Mouse (Mus musculus) hindbrain, embryonic 16.5 days (tissue): ENCODE measurements around the gene Ahsg. TPM values are rescaled to one million over a fixed set of nuclear protein-coding genes. Genes with fewer than 3 reads are reported as not detected.

Experiments used
- ATAC-seq: fragments of 200-750 bp; cut with Nextera tagmentation; 2 replicates; pipeline ENCODE4 v1.8.0; 2017; ENCODE audit warnings: moderate TSS enrichment, moderate library complexity
- H3K27ac ChIP-seq: fragments of 300-500 bp; sonication (generic); 2 replicates; pipeline ENCODE4 v1.5.1; 2014; ENCODE audit warnings: low read depth, mild to moderate bottlenecking, control low read depth, low read length, moderate library complexity
- H3K27me3 ChIP-seq: fragments of 300-500 bp; sonication (generic); replicated peaks from 2 replicates; pipeline ENCODE4 v1.6.1; 2014; ENCODE audit warnings: low read length; ENCODE audit not compliant: control insufficient read depth, insufficient read depth
- H3K36me3 ChIP-seq: fragments of 300-500 bp; sonication (generic); 2 replicates; pipeline ENCODE4 v1.6.1; 2014; ENCODE audit warnings: mild to moderate bottlenecking, low read length, moderate library complexity, mixed read lengths; ENCODE audit not compliant: control insufficient read depth, insufficient read depth
- H3K4me1 ChIP-seq: fragments of 300-500 bp; sonication (generic); 2 replicates; pipeline ENCODE4 v1.6.1; 2014; ENCODE audit warnings: low read depth, low read length; ENCODE audit not compliant: control insufficient read depth, insufficient read depth
- H3K4me2 ChIP-seq: fragments of 300-500 bp; sonication (generic); 2 replicates; pipeline ENCODE4 v1.6.1; 2014; ENCODE audit warnings: mild to moderate bottlenecking, low read length, control low read depth, moderate library complexity
- H3K4me3 ChIP-seq: fragments of 300-500 bp; sonication (generic); 2 replicates; pipeline ENCODE4 v1.5.1; 2014; ENCODE audit warnings: mild to moderate bottlenecking, low read length, control low read depth, moderate library complexity
- H3K9ac ChIP-seq: fragments of 300-500 bp; sonication (generic); 2 replicates; pipeline ENCODE4 v1.6.1; 2014; ENCODE audit warnings: low read depth, mild to moderate bottlenecking, control low read depth, low read length, moderate library complexity
- H3K9me3 ChIP-seq: fragments of 300-500 bp; sonication (generic); 2 replicates; pipeline ENCODE4 v1.6.1; 2014; ENCODE audit warnings: mild to moderate bottlenecking, low read length, moderate library complexity; ENCODE audit not compliant: control insufficient read depth
- WGBS: fragments of 180-500 bp; shearing (Covaris S2); extraction: QIAGEN DNeasy Blood & Tissue Kit; methylation state at CpG from one replicate; pipeline ENCODE4 v1.1.7; 2014; 5-methylcytosine and 5-hydroxymethylcytosine counted together
- polyA plus RNA-seq: library from polyadenylated mRNA; unstranded; fragments of >200 nt; fragmentation: Nextera tagmentation; extraction: Ambion mirVana; gene quantifications from 2 replicates; pipeline ENCODE4 v1.2.1, GENCODE M21; 2015

Ahsg gene
- polyA plus RNA-seq, 1 experiment from 2014 or later: not detected

DNA sequence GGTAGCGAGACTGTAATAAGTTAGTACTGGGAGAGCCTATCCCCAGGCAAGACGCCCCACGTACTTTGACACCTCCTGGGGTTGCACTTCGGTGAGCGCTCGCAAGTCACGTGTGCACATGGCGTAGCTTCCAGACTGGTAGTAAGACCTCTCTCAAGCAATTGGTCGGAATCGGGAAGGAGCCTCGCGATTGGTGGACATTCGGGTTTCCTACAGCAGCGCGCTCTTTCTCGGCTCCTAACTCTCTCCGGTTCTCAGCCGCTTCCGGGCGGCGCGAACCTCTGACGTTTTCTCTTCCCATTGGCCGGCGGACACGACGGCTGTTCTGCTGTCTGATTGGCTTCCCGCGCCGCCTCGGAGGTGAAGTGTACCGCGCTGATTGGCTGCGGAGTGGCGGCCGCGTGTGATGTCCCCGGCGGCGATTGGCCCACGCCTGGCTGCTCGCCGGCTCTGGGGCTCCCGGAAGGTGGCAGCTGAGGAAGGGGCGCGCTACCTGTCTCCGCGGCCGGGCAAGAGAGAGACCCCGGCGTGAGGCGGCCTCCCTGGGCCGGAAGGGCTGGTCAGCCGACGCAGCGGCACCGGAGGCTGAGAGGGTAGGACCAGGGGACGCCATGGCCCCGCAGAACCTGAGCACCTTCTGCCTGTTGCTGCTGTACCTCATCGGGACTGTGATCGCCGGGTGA is 33.5 kb upstream of the Ahsg start, which contains the start of the genes Tbccd1 and Dnajb11:
Tbccd1 (minus strand) TSS at position 239 of the 683 bp plus-strand sequence.
Dnajb11 (plus strand) TSS at position 415 of the 683 bp plus-strand sequence.
- H3K36me3 ChIP-seq: no peaks in the 10 kb centered on the region
- peaks cover 12% of the 10 kb centered on the region for H3K4me1 ChIP-seq
- no peaks in the 10 kb centered on the region for H3K9me3 ChIP-seq
- H3K27me3 ChIP-seq: no peaks in the 10 kb centered on the region
- WGBS: under 1% methylated on average over 62 of the region's 62 CpGs
- H3K27ac ChIP-seq: peak within 1 kb of the TSS; percentile 74
- H3K4me3 ChIP-seq: peak within 1 kb of the TSS; percentile 66
- H3K4me2 ChIP-seq: peak within 1 kb of the TSS; percentile 85
- peak within 1 kb of the TSS; percentile 72 for H3K9ac ChIP-seq
- ATAC-seq: peak; percentile 100

GRCm38 (mm10) chr16:22872397-22872796 is 18.7 kb upstream of the Ahsg start:
- 89% methylated on average over 8 of the region's 8 CpGs for WGBS
- Histone ChIP-seq H3K27me3 (no peaks in the 10 kb centered on the region), H3K36me3 (peaks cover 45% of the 10 kb centered on the region), H3K4me1 (no peaks in the 10 kb centered on the region), H3K27ac (no peak overlapping the region), H3K9ac (no peak overlapping the region), H3K9me3 (no peaks in the 10 kb centered on the region), H3K4me3 (no peak overlapping the region), H3K4me2 (no peak overlapping the region)
- no peak for ATAC-seq

DNA sequence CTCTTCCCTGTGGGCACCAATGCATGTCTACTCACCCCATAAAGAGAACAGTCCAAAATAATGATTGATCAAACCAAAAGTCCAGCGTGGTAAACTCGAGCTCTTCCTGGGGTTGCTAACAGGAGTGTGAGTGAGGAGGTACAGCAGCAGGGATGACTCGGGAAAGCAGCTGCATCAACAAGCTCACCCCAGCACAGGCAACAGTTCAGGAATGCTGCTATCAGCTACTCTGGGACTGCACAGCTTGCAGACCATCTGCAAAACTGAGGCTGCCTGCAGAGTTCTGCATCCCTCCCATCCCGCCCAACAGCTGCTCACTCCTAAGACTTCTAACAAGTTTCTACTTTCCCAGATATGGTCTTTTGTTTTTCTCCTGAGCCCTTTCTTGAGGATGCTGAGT is 17.7 kb upstream of the Ahsg start:
- H3K9ac ChIP-seq: no peak overlapping the region
- WGBS: 80% methylated on average over 4 of the region's 4 CpGs
- no peak overlapping the region for H3K4me2 ChIP-seq
- peaks cover 42% of the 10 kb centered on the region for H3K36me3 ChIP-seq
- H3K27ac ChIP-seq: no peak overlapping the region
- no peaks in the 10 kb centered on the region for H3K27me3 ChIP-seq
- ATAC-seq: no peak
- no peaks in the 10 kb centered on the region for H3K4me1 ChIP-seq
- H3K4me3 ChIP-seq: no peak overlapping the region
- H3K9me3 ChIP-seq: no peaks in the 10 kb centered on the region

DNA sequence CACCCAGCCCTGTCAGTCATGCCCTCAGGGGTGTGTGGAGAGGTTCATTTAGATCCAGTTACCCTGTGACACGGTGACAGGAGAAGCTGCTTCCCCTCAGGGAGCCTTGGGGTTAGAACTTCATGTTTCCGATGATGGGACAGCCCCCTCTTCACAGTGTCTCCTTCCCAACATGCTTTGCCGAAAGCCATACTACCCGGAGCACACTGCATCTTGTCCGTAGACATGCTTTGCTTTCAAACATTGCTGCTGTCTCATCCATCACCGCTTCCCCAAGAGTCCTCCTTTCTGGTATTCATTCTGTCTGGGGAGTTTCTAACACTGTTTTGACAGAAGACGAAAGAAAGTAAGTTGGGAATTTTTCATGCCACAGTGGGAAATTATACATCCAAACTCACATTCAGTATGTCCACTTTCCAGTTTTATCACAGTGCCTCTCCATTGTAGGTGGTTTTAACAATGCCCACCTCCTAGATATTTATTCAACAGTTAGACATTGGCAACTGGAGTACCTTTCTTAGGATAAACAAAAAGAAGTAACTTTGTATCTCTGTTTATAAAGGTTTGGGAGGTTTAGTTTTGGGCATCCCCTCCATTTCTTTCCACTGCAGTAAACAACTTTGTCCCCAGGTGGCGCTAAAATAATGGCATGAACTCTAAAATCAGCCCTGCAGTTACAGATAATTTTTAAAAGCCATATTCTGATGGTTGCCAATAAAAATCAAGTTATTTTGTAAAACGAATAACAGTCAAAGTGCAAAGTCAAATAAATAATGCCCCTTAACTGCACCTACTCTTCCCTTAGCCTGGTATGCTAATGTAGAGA is 14.6 kb upstream of the Ahsg start:
- Histone ChIP-seq H3K4me1 (no peaks in the 10 kb centered on the region), H3K9me3 (no peaks in the 10 kb centered on the region), H3K4me3 (no peak overlapping the region), H3K27me3 (no peaks in the 10 kb centered on the region), H3K36me3 (peaks cover 14% of the 10 kb centered on the region), H3K27ac (no peak overlapping the region), H3K4me2 (no peak overlapping the region), H3K9ac (no peak overlapping the region)
- WGBS: 46% methylated on average over 9 of the region's 9 CpGs
- ATAC-seq: no peak

- H3K27ac ChIP-seq: no peak overlapping the region
- H3K4me2 ChIP-seq: no peak overlapping the region
- no peak overlapping the region for H3K9ac ChIP-seq
- H3K4me3 ChIP-seq: no peak overlapping the region
- 61% methylated on average over 11 of the region's 11 CpGs for WGBS
- H3K36me3 ChIP-seq: 0 out of 2 replicates have a peak, but pooled peaks cover 3% of the 10 kb centered on the region
- no peak; the same call in 1 of the 2 replicates for ATAC-seq
- H3K27me3 ChIP-seq: no peaks in the 10 kb centered on the region
- no peaks in the 10 kb centered on the region for H3K4me1 ChIP-seq
- no peaks in the 10 kb centered on the region for H3K9me3 ChIP-seq
Measured at GRCm38 (mm10) chr16:22877660-22878390, 13.3 kb upstream of the Ahsg start.

DNA sequence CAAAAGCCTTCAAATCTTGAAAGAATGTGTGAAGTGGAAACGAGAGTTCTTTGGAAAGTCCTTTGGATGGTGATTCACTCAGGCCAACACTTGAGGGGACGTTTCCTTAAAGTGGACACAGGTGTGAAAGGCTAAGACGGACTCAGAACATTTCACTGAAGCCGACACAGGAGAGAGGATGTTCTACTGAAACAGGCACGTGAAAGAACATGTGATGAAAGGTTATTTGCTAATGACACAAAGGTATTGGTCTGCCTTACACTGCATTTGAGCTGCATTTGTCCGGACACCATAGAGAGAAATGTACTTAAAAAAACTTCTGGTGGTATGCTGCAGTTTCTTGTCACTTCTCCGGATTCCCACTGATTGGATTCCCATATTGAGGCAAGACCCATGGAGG is 12.4 kb upstream of the Ahsg start:
- WGBS: 83% methylated on average over 7 of the region's 7 CpGs
- H3K4me1 ChIP-seq: no peaks in the 10 kb centered on the region
- H3K9ac ChIP-seq: no peak overlapping the region
- H3K9me3 ChIP-seq: no peaks in the 10 kb centered on the region
- 0 out of 2 replicates have a peak, but pooled peaks cover under 1% of the 10 kb centered on the region for H3K36me3 ChIP-seq
- ATAC-seq: no peak
- no peak overlapping the region for H3K4me2 ChIP-seq
- H3K4me3 ChIP-seq: no peak overlapping the region
- no peak overlapping the region for H3K27ac ChIP-seq
- H3K27me3 ChIP-seq: no peaks in the 10 kb centered on the region

GRCm38 (mm10) chr16:22879945-22880595 is 11.0 kb upstream of the Ahsg start:
- no peak for ATAC-seq
- no peaks in the 10 kb centered on the region for H3K36me3 ChIP-seq
- no peak overlapping the region for H3K27ac ChIP-seq
- H3K4me1 ChIP-seq: no peaks in the 10 kb centered on the region
- no peaks in the 10 kb centered on the region for H3K9me3 ChIP-seq
- no peak overlapping the region for H3K4me2 ChIP-seq
- no peak overlapping the region for H3K9ac ChIP-seq
- 59% methylated on average over 7 of the region's 7 CpGs for WGBS
- H3K4me3 ChIP-seq: no peak overlapping the region
- H3K27me3 ChIP-seq: no peaks in the 10 kb centered on the region

GRCm38 (mm10) chr16:22880900-22881299 is 10.2 kb upstream of the Ahsg start:
- H3K4me2 ChIP-seq: no peak overlapping the region
- no peaks in the 10 kb centered on the region for H3K27me3 ChIP-seq
- H3K27ac ChIP-seq: no peak overlapping the region
- WGBS: 21% methylated on average over 6 of the region's 6 CpGs
- no peaks in the 10 kb centered on the region for H3K4me1 ChIP-seq
- H3K9me3 ChIP-seq: no peaks in the 10 kb centered on the region
- no peaks in the 10 kb centered on the region for H3K36me3 ChIP-seq
- no peak overlapping the region for H3K4me3 ChIP-seq
- no peak overlapping the region for H3K9ac ChIP-seq
- 0 out of 2 replicates have a peak, but pooled peaks have one; percentile 43 for ATAC-seq
